Mouse (Mus musculus) embryonic facial prominence, embryonic 10.5 days (tissue): ENCODE data around the gene Ppard. TPM values are rescaled to one million over a fixed set of nuclear protein-coding genes. Genes with fewer than 3 reads are reported as not detected.
"Not testable (repeated sequence)": the region's sequence is repeated elsewhere in the genome, so short reads cannot be mapped to it uniquely, and the experiment has no call there.

ENCODE experiments used
- DNase-seq: peaks from one replicate; pipeline ENCODE4 v3.0.0-alpha.2; 2017; ENCODE audit warnings: low spot score
- H3K27ac ChIP-seq: fragments of 300-500 bp; sonication (generic); replicated peaks from 2 replicates; pipeline ENCODE4 v1.5.1; 2016; ENCODE audit warnings: mild to moderate bottlenecking
- H3K27me3 ChIP-seq: fragments of 300-500 bp; sonication (generic); replicated peaks from 2 replicates; pipeline ENCODE4 v1.6.1; 2016; ENCODE audit warnings: low read depth, mild to moderate bottlenecking; ENCODE audit not compliant: poor library complexity, severe bottlenecking
- H3K36me3 ChIP-seq: fragments of 300-500 bp; sonication (generic); replicated peaks from 2 replicates; pipeline ENCODE4 v1.6.1; 2016; ENCODE audit warnings: mild to moderate bottlenecking, moderate library complexity
- H3K4me1 ChIP-seq: fragments of 300-500 bp; sonication (generic); 2 replicates; pipeline ENCODE4 v1.6.1; 2016
- H3K4me3 ChIP-seq: fragments of 300-500 bp; sonication (generic); 2 replicates; pipeline ENCODE4 v1.5.1; 2016; ENCODE audit warnings: mild to moderate bottlenecking, moderate library complexity
- H3K9me3 ChIP-seq: fragments of 300-500 bp; sonication (generic); 2 replicates; pipeline ENCODE4 v1.6.1; 2016; ENCODE audit warnings: mild to moderate bottlenecking
- WGBS: fragments of 180-500 bp; shearing (Covaris S2); methylation state at CpG from one replicate; pipeline ENCODE4 v1.1.7; 2016; 5-methylcytosine and 5-hydroxymethylcytosine counted together
- polyA plus RNA-seq: library from polyadenylated mRNA; unstranded; fragments of >200 nt; fragmentation: Nextera tagmentation; extraction: Ambion mirVana; gene quantifications from 2 replicates; pipeline ENCODE4 v1.2.1, GENCODE M21; 2016

Ppard gene
- polyA plus RNA-seq, 1 experiment from 2014 or later, result 1.4 TPM

- under 1% methylated on average over 67 of the region's 67 CpGs for WGBS
- H3K9me3 ChIP-seq, result peaks cover 6% of the 10 kb centered on the region; the same call in 1 of the 2 replicates
- H3K4me1 ChIP-seq, result peaks cover 70% of the 10 kb centered on the region
- H3K36me3 ChIP-seq, result peaks cover 79% of the 10 kb centered on the region
- DNase-seq, result peak; percentile 97
- H3K4me3 ChIP-seq, result peak within 1 kb of the TSS; percentile 83
- H3K27ac ChIP-seq, result peak within 1 kb of the TSS; percentile 97
- H3K27me3 ChIP-seq, result no peaks in the 10 kb centered on the region
These were observed 95.9 kb downstream of the Ppard start, which contains the start of gene Rpl10a for GRCm38 (mm10) chr17:28328366-28328928. Gene Rpl10a, plus strand, starts transcription at chr17:28328471.

- WGBS, result under 1% methylated on average over 25 of the region's 25 CpGs
- Histone ChIP-seq H3K27me3 (no peaks in the 10 kb centered on the region), H3K4me1 (peaks cover 75% of the 10 kb centered on the region), H3K4me3 (peak overlapping the region; percentile 83), H3K27ac (peak overlapping the region; percentile 97), H3K36me3 (peaks cover 79% of the 10 kb centered on the region), H3K9me3 (peaks cover 6% of the 10 kb centered on the region; the same call in 1 of the 2 replicates)
- DNase-seq, result no peak
These were observed 96.4 kb downstream of the Ppard start for GRCm38 (mm10) chr17:28328946-28329345.

GRCm38 (mm10) chr17:28329503-28330231 lies 97.2 kb downstream of the Ppard start:
- WGBS, result 8% methylated on average over 4 of the region's 4 CpGs
- Histone ChIP-seq H3K9me3 (peaks cover 1% of the 10 kb centered on the region; the same call in 1 of the 2 replicates), H3K27ac (peak overlapping the region; percentile 97), H3K36me3 (peaks cover 79% of the 10 kb centered on the region), H3K27me3 (no peaks in the 10 kb centered on the region), H3K4me3 (peak overlapping the region; percentile 83), H3K4me1 (peaks cover 82% of the 10 kb centered on the region)
- no peak for DNase-seq

- Histone ChIP-seq H3K27me3 (no peaks in the 10 kb centered on the region), H3K4me3 (peak overlapping the region; percentile 83), H3K4me1 (peaks cover 85% of the 10 kb centered on the region), H3K9me3 (no peaks in the 10 kb centered on the region), H3K36me3 (peaks cover 79% of the 10 kb centered on the region), H3K27ac (peak overlapping the region; percentile 97)
- no peak for DNase-seq
- 65% methylated on average over 2 of the region's 2 CpGs for WGBS
These were observed 97.7 kb downstream of the Ppard start for GRCm38 (mm10) chr17:28330232-28330546.

GRCm38 (mm10) chr17:28330590-28330989 lies 98.1 kb downstream of the Ppard start:
- 61% methylated on average over 8 of the region's 8 CpGs for WGBS
- not testable (repeated sequence) for DNase-seq, H3K9me3 ChIP-seq, H3K27ac ChIP-seq, H3K27me3 ChIP-seq
- Histone ChIP-seq H3K4me3 (peak overlapping the region; percentile 83), H3K36me3 (peaks cover 79% of the 10 kb centered on the region), H3K4me1 (peaks cover 85% of the 10 kb centered on the region)

- 0 out of 2 replicates have a peak overlapping the region, but pooled peaks have one; percentile 5 for H3K27ac ChIP-seq
- peak overlapping the region; percentile 83 for H3K4me3 ChIP-seq
- H3K36me3 ChIP-seq, result peaks cover 79% of the 10 kb centered on the region
These were observed 99.0 kb downstream of the Ppard start for GRCm38 (mm10) chr17:28331241-28332112.

GRCm38 (mm10) chr17:28332113-28332914 lies 99.8 kb downstream of the Ppard start:
- WGBS, result 48% methylated on average over 13 of the region's 13 CpGs
- Histone ChIP-seq H3K4me1 (peaks cover 68% of the 10 kb centered on the region), H3K27ac (peak overlapping the region; percentile 5), H3K27me3 (no peaks in the 10 kb centered on the region), H3K9me3 (no peaks in the 10 kb centered on the region), H3K4me3 (peak overlapping the region; percentile 16; the same call in 1 of the 2 replicates), H3K36me3 (peaks cover 82% of the 10 kb centered on the region)
- DNase-seq, result peak; percentile 45

More at GRCm38 (mm10) chr17:28331241-28332112, 99.0 kb downstream of the Ppard start:
- Histone ChIP-seq H3K9me3 (no peaks in the 10 kb centered on the region), H3K27me3 (no peaks in the 10 kb centered on the region), H3K4me1 (peaks cover 76% of the 10 kb centered on the region)
- WGBS, result 31% methylated on average over 7 of the region's 7 CpGs
- DNase-seq, result peak; percentile 42

GRCm38 (mm10) chr17:28332915-28333546 lies 100.5 kb downstream of the Ppard start:
- H3K36me3 ChIP-seq, result peaks cover 90% of the 10 kb centered on the region
- H3K27ac ChIP-seq, result peak overlapping the region; percentile 5
- peak overlapping the region; percentile 31 for H3K4me3 ChIP-seq
- H3K27me3 ChIP-seq, result no peaks in the 10 kb centered on the region
- no peaks in the 10 kb centered on the region for H3K9me3 ChIP-seq
- peaks cover 61% of the 10 kb centered on the region for H3K4me1 ChIP-seq
- WGBS, result 59% methylated on average over 31 of the region's 31 CpGs
- peak; percentile 55 for DNase-seq

GRCm38 (mm10) chr17:28335267-28335666 lies 102.8 kb downstream of the Ppard start:
- Histone ChIP-seq H3K4me3 (no peak overlapping the region), H3K36me3 (peaks cover 96% of the 10 kb centered on the region), H3K27me3 (no peaks in the 10 kb centered on the region), H3K4me1 (peaks cover 50% of the 10 kb centered on the region), H3K9me3 (no peaks in the 10 kb centered on the region), H3K27ac (no peak overlapping the region)
- no peak for DNase-seq
- WGBS, result 73% methylated on average over 10 of the region's 10 CpGs

- Histone ChIP-seq H3K4me3 (no peak overlapping the region), H3K27me3 (peaks cover 6% of the 10 kb centered on the region; the same call in 1 of the 2 replicates), H3K9me3 (no peaks in the 10 kb centered on the region), H3K36me3 (peaks cover 87% of the 10 kb centered on the region), H3K27ac (no peak overlapping the region), H3K4me1 (peaks cover 54% of the 10 kb centered on the region)
- WGBS, result 91% methylated on average over 7 of the region's 7 CpGs
- no peak for DNase-seq
These were observed 105.0 kb downstream of the Ppard start for GRCm38 (mm10) chr17:28337547-28337946.

GRCm38 (mm10) chr17:28340578-28340977 lies 108.1 kb downstream of the Ppard start:
- DNase-seq, result no peak
- Histone ChIP-seq H3K4me3 (peak overlapping the region; percentile 45), H3K4me1 (peaks cover 54% of the 10 kb centered on the region), H3K27ac (peak overlapping the region; percentile 26), H3K36me3 (peaks cover 57% of the 10 kb centered on the region), H3K9me3 (no peaks in the 10 kb centered on the region), H3K27me3 (peaks cover 18% of the 10 kb centered on the region)
- 77% methylated on average over 7 of the region's 7 CpGs for WGBS
